Mouse (Mus musculus): ENCODE measurements around the gene B3galnt1. TPM values are rescaled to one million over a fixed set of nuclear protein-coding genes. Genes with fewer than 3 reads are reported as not detected.

B3galnt1 gene
- polyA plus RNA-seq, 1 experiment, result 10.9 TPM

Other genes with a start within 250 kb of the B3galnt1 start
- 26.7 and 34.2 TPM in 2 replicates for gene Nmd3, start 123.0 kb upstream of the B3galnt1 start, polyA plus RNA-seq (2012; rRNA removed)